Mouse (Mus musculus) thymus, adult 2 months (tissue): ENCODE data around the gene Cep162.

Experiments used
- CTCF ChIP-seq: fragments of 200-500 bp; IDR thresholded peaks from 2 replicates; pipeline ENCODE4 v1.5.1; 2012; ENCODE audit warnings: mild to moderate bottlenecking, control low read depth, low read length, moderate library complexity, borderline replicate concordance; ENCODE audit not compliant: control insufficient read depth, poor library complexity, insufficient read depth; ENCODE audit errors: extremely low read depth
- POLR2A ChIP-seq: fragments of 200-500 bp; IDR thresholded peaks from 2 replicates; pipeline ENCODE4 v1.6.1; 2012; ENCODE audit warnings: mild to moderate bottlenecking, low read length, control low read depth, moderate library complexity; ENCODE audit not compliant: control insufficient read depth, poor library complexity, insufficient read depth; ENCODE audit errors: extremely low read depth

DNA sequence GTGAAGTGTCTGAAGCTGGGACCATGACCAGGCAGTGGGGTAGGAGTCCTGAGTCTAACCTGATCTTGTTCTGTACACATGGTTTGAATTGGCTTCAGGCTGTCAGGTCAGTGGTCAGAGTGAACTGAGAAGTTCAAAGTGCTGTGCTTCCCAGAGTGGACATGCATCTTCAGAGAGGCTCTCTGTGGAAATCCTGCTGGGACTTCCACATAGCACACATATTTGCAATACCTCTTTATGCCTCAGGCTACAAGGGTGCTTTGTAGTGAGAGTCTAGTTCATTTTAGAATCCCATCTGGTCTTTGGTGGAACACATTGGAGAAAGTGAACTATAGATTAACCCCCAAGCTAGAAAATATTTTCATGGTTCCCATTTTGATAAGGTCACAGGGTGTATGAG, 47.9 kb upstream of the Cep162 start:
- TF ChIP-seq CTCF = no peak
- no peak for TF ChIP-seq POLR2A
